Mouse (Mus musculus): ENCODE data around the gene Ndufb7.

- TF ChIP-seq GATA1 (IDR thresholded peaks at IDR 0.05; ENCODE audit: borderline replicate concordance, low read length): no peak
- no peak for TF ChIP-seq FLI1 (IDR thresholded peaks at IDR 0.05; ENCODE audit: low read length)
Observed at GRCm38 (mm10) chr8:83608398-83608829, 41.9 kb downstream of the Ndufb7 start.
